In genomic region chr10:53630339-53630738, GRCm38 (mm10) we compare ENCODE assay signal across 8 mouse cellular contexts. TPM values are rescaled to one million over a fixed set of nuclear protein-coding genes. Genes with fewer than 3 reads are reported as not detected.
A peak's percentile ranks its signal among the peaks of the same experiment; 100 is the strongest.
DNase-seq lines count a peak whose midpoint lies in the region; ATAC-seq and TF ChIP-seq lines count a peak whose summit lies in the region.
"Not testable (repeated sequence)": the region's sequence is repeated elsewhere in the genome, so short reads cannot be mapped to it uniquely, and the experiment has no call there.

TSS of gene Mcm9 (minus strand) at chr10:53630439.

- H3K9ac ChIP-seq in embryonic facial prominence, embryonic 15.5 days, result peak within 1 kb of the TSS; percentile 77
- peak within 1 kb of the TSS; percentile 75 for H3K9ac ChIP-seq in heart, adult 2 months (ENCODE audit: low read depth, low read length)
- H3K9ac ChIP-seq in hindbrain, embryonic 15.5 days, result peak within 1 kb of the TSS; percentile 58
- peak within 1 kb of the TSS; percentile 65 for H3K9ac ChIP-seq in lung, embryonic 15.5 days

- not testable (repeated sequence) for TF ChIP-seq POLR2A in heart, adult 2 months (IDR thresholded peaks at IDR 0.05; ENCODE audit: insufficient read depth, low read depth, low read length); myocyte (IDR thresholded peaks at IDR 0.05; ENCODE audit: insufficient read length, low read depth); thymus, adult 2 months (IDR thresholded peaks at IDR 0.05; ENCODE audit: control insufficient read depth, extremely low read depth, insufficient read depth, low read length, poor library complexity)

- TF ChIP-seq EP300 in heart, adult 2 months (IDR thresholded peaks at IDR 0.05; ENCODE audit: insufficient read depth, low read depth, low read length), result not testable (repeated sequence)

- TF ChIP-seq CTCF in heart, adult 2 months (IDR thresholded peaks at IDR 0.05); thymus, adult 2 months (IDR thresholded peaks at IDR 0.05; ENCODE audit: borderline replicate concordance, control insufficient read depth, extremely low read depth, insufficient read depth, low read length, poor library complexity): not testable (repeated sequence)

- H3K4me1 ChIP-seq in embryonic facial prominence, embryonic 15.5 days; heart, adult 2 months (ENCODE audit: control insufficient read depth, insufficient read depth, low read length); hindbrain, embryonic 15.5 days (replicated peaks); limb, embryonic 10.5 days; lung, embryonic 15.5 days; thymus, adult 2 months (replicated peaks; ENCODE audit: control insufficient read depth, insufficient read depth, low read length): not testable (repeated sequence)

- H3ac ChIP-seq in myocyte (ENCODE audit: control insufficient read depth, insufficient read length), result peak within 1 kb of the TSS; percentile 17

- ATAC-seq in embryonic facial prominence, embryonic 15.5 days (ENCODE audit: insufficient number of reproducible peaks, low FRiP score, low TSS enrichment, low read depth); hindbrain, embryonic 15.5 days (ENCODE audit: low FRiP score, low read depth); lung, embryonic 15.5 days (ENCODE audit: borderline replicate concordance, extremely low read depth, low FRiP score, low TSS enrichment): not testable (repeated sequence)

- peak within 1 kb of the TSS; percentile 80 for H3K4me3 ChIP-seq in embryonic facial prominence, embryonic 15.5 days (replicated peaks)
- peak within 1 kb of the TSS; percentile 94 for H3K4me3 ChIP-seq in heart, adult 2 months
- H3K4me3 ChIP-seq in hindbrain, embryonic 15.5 days, result peak within 1 kb of the TSS; percentile 86
- peak within 1 kb of the TSS; percentile 70 for H3K4me3 ChIP-seq in limb, embryonic 10.5 days
- H3K4me3 ChIP-seq in lung, embryonic 15.5 days, result peak within 1 kb of the TSS; percentile 68
- H3K4me3 ChIP-seq in myocyte, result peak within 1 kb of the TSS; percentile 64
- peak within 1 kb of the TSS; percentile 98 for H3K4me3 ChIP-seq in thymus, adult 2 months (ENCODE audit: control insufficient read depth, insufficient read depth, low read length)

- peak within 1 kb of the TSS; percentile 52 for H3K4me2 ChIP-seq in embryonic facial prominence, embryonic 15.5 days (replicated peaks)
- H3K4me2 ChIP-seq in hindbrain, embryonic 15.5 days, result peak within 1 kb of the TSS; percentile 56
- H3K4me2 ChIP-seq in lung, embryonic 15.5 days, result peak within 1 kb of the TSS; percentile 59
- H3K4me2 ChIP-seq in myocyte (ENCODE audit: low read depth), result peak within 1 kb of the TSS; percentile 74

- H3K79me2 ChIP-seq in heart, adult 2 months (replicated peaks; ENCODE audit: control insufficient read depth, insufficient read depth, low read length); myocyte (ENCODE audit: control insufficient read depth, insufficient read depth): not testable (repeated sequence)

- WGBS in embryonic facial prominence, embryonic 15.5 days, result 55% methylated on average over 10 of the region's 10 CpGs
- WGBS in heart, adult 2 months, result 55% methylated on average over 10 of the region's 10 CpGs
- 57% methylated on average over 10 of the region's 10 CpGs for WGBS in hindbrain, embryonic 15.5 days
- WGBS in limb, embryonic 10.5 days, result 60% methylated on average over 10 of the region's 10 CpGs
- 50% methylated on average over 10 of the region's 10 CpGs for WGBS in lung, embryonic 15.5 days
- WGBS in thymus, adult 2 months, result 51% methylated on average over 10 of the region's 10 CpGs

- not testable (repeated sequence) for H3K9me3 ChIP-seq in embryonic facial prominence, embryonic 15.5 days (replicated peaks); hindbrain, embryonic 15.5 days; limb, embryonic 10.5 days (replicated peaks); lung, embryonic 15.5 days

- peak within 1 kb of the TSS; percentile 96 for H3K27ac ChIP-seq in embryonic facial prominence, embryonic 15.5 days (replicated peaks)
- H3K27ac ChIP-seq in heart, adult 2 months, result peak within 1 kb of the TSS; percentile 94
- H3K27ac ChIP-seq in hindbrain, embryonic 15.5 days (replicated peaks), result peak within 1 kb of the TSS; percentile 88
- H3K27ac ChIP-seq in limb, embryonic 10.5 days, result peak within 1 kb of the TSS; percentile 93
- H3K27ac ChIP-seq in lung, embryonic 15.5 days, result peak within 1 kb of the TSS; percentile 95
- H3K27ac ChIP-seq in thymus, adult 2 months (ENCODE audit: control insufficient read depth, insufficient read depth, low read length), result peak within 1 kb of the TSS; percentile 56

- intact Hi-C loops in heart, adult 2 months (cut with DNase I), result not testable (repeated sequence)

- not testable (repeated sequence) for DNase-seq in adrenal gland, adult 8-10 months; heart, adult 2 months; limb, embryonic 10.5 days (ENCODE audit: low spot score); thymus, adult 2 months

- H3K27me3 ChIP-seq in embryonic facial prominence, embryonic 15.5 days; heart, adult 2 months (ENCODE audit: control insufficient read depth, insufficient read depth, low read length); hindbrain, embryonic 15.5 days; limb, embryonic 10.5 days (ENCODE audit: low read depth, poor library complexity, severe bottlenecking); lung, embryonic 15.5 days; myocyte (ENCODE audit: control insufficient read depth, insufficient read depth, insufficient read length); thymus, adult 2 months (ENCODE audit: control insufficient read depth, insufficient read depth, low read length): not testable (repeated sequence)

- H3K36me3 ChIP-seq in embryonic facial prominence, embryonic 15.5 days; heart, adult 2 months (ENCODE audit: control insufficient read depth, insufficient read depth, low read length); hindbrain, embryonic 15.5 days; limb, embryonic 10.5 days; lung, embryonic 15.5 days; myocyte (ENCODE audit: control insufficient read depth, insufficient read depth); thymus, adult 2 months (ENCODE audit: control insufficient read depth, insufficient read depth, low read length): not testable (repeated sequence)

RNA-seq across cellular contexts. Expression of gene Mcm9, which starts in this region (rescaled TPM):
- total RNA-seq in adrenal gland, adult 8-10 months (2022), result 10 to 100 TPM; 10.3 to 16.2 (median 13.9) TPM
- polyA plus RNA-seq in embryonic facial prominence, embryonic 15.5 days (2015; fragmentation: Nextera tagmentation; extraction: Ambion mirVana), result 9.4 and 10.9 TPM in 2 replicates
- total RNA-seq in heart, adult 2 months (2021), result 1 to 10 TPM; 2.3 to 4.0 TPM
- 1.3 and 2.6 TPM in 2 replicates for polyA plus RNA-seq in heart, adult 2 months (2012; rRNA removed)
- polyA plus RNA-seq in hindbrain, embryonic 15.5 days (2015; fragmentation: Nextera tagmentation; extraction: Ambion mirVana), result 6.4 and 6.6 TPM in 2 replicates
- polyA plus RNA-seq in limb, embryonic 10.5 days (2016; fragmentation: Nextera tagmentation; extraction: Ambion mirVana), result 12.5 and 14.7 TPM in 2 replicates
- 10.1 and 10.4 TPM in 2 replicates for polyA plus RNA-seq in lung, embryonic 15.5 days (2015; fragmentation: Nextera tagmentation; extraction: Ambion mirVana)
- polyA plus RNA-seq in myocyte (2012; fragmentation: generic; extraction: Trizol), result 3.0 TPM
- polyA plus RNA-seq in thymus, adult 2 months (2012; rRNA removed), result 8.4 and 11.0 TPM in 2 replicates
